Mouse (Mus musculus) heart, postnatal 0 days (tissue): ENCODE data around the gene P2rx7. TPM values are rescaled to one million over a fixed set of nuclear protein-coding genes. Genes with fewer than 3 reads are reported as not detected.
A peak's percentile ranks its signal among the peaks of the same experiment; 100 is the strongest.

Experiments
- ATAC-seq: fragments of 200-750 bp; cut with Nextera tagmentation; 2 replicates; pipeline ENCODE4 v1.8.0; 2017; ENCODE audit warnings: low read depth, moderate number of reproducible peaks, moderate library complexity; ENCODE audit not compliant: insufficient read depth
- DNase-seq: peaks from one replicate; pipeline ENCODE4 v3.0.0-alpha.2; 2016; ENCODE audit warnings: low spot score
- H3K27ac ChIP-seq: fragments of 300-500 bp; sonication (generic); 2 replicates; pipeline ENCODE4 v1.5.1; 2014; ENCODE audit warnings: low read depth, mild to moderate bottlenecking
- H3K27me3 ChIP-seq: fragments of 300-500 bp; sonication (generic); 2 replicates; pipeline ENCODE4 v1.6.1; 2014; ENCODE audit warnings: low read length, mixed read lengths; ENCODE audit not compliant: control insufficient read depth, insufficient read depth
- H3K36me3 ChIP-seq: fragments of 300-500 bp; sonication (generic); replicated peaks from 2 replicates; pipeline ENCODE4 v1.6.1; 2014; ENCODE audit warnings: low read length, mixed read lengths; ENCODE audit not compliant: control insufficient read depth, insufficient read depth
- H3K4me1 ChIP-seq: fragments of 300-500 bp; sonication (generic); 2 replicates; pipeline ENCODE4 v1.6.1; 2014; ENCODE audit warnings: antibody characterized with exemption; ENCODE audit not compliant: control insufficient read depth, insufficient read depth
- H3K4me2 ChIP-seq: fragments of 300-500 bp; sonication (generic); 2 replicates; pipeline ENCODE4 v1.6.1; 2014; ENCODE audit warnings: low read depth, mild to moderate bottlenecking, low read length, moderate library complexity
- H3K4me3 ChIP-seq: fragments of 300-500 bp; sonication (generic); 2 replicates; pipeline ENCODE4 v1.5.1; 2014; ENCODE audit warnings: low read depth, low read length
- H3K9ac ChIP-seq: fragments of 300-500 bp; sonication (generic); replicated peaks from 2 replicates; pipeline ENCODE4 v1.6.1; 2014; ENCODE audit warnings: low read depth, low read length, mixed read lengths
- H3K9me3 ChIP-seq: fragments of 300-500 bp; sonication (generic); replicated peaks from 2 replicates; pipeline ENCODE4 v1.6.1; 2016; ENCODE audit warnings: low read length; ENCODE audit not compliant: control insufficient read depth
- CTCF ChIP-seq: IDR thresholded peaks from 2 replicates; pipeline ENCODE4 v1.5.1; 2016; ENCODE audit warnings: antibody characterized with exemption, control low read depth, low read depth
- EP300 ChIP-seq: IDR thresholded peaks from 2 replicates; pipeline ENCODE4 v1.6.1; 2016; ENCODE audit warnings: antibody characterized with exemption, low read depth
- WGBS: fragments of 180-500 bp; shearing (Covaris S2); extraction: QIAGEN DNeasy Blood & Tissue Kit; methylation state at CpG from one replicate; pipeline ENCODE4 v1.1.7; 2014; 5-methylcytosine and 5-hydroxymethylcytosine counted together
- polyA plus RNA-seq: library from polyadenylated mRNA; unstranded; fragments of >200 nt; fragmentation: Nextera tagmentation; extraction: Ambion mirVana; gene quantifications from 2 replicates; pipeline ENCODE4 v1.2.1, GENCODE M21; 2015
- total RNA-seq: library from RNA; depleted of rRNA; stranded (reverse); fragments of >200 nt; gene quantifications from 2 replicates; pipeline ENCODE4 v1.2.3, GENCODE M21; 2014; ENCODE audit warnings: low replicate concordance

P2rx7 gene
- total and polyA plus RNA-seq, 2 experiments from 2014 or later, result 1.6 to 2.7 TPM

- TF ChIP-seq CTCF (no peak), EP300 (no peak)
- no peaks in the 10 kb centered on the region for H3K9me3 ChIP-seq
- H3K27me3 ChIP-seq, result no peaks in the 10 kb centered on the region
- ATAC-seq (peak; percentile 94), DNase-seq (peak; percentile 87)
- H3K4me3 ChIP-seq, result peak within 1 kb of the TSS; percentile 86
- peak within 1 kb of the TSS; percentile 95 for H3K27ac ChIP-seq
- H3K36me3 ChIP-seq, result peaks cover 9% of the 10 kb centered on the region; the same call in 1 of the 2 replicates
- peak within 1 kb of the TSS; percentile 85 for H3K9ac ChIP-seq
- WGBS, result 3% methylated on average over 62 of the region's 67 CpGs
- peaks cover 17% of the 10 kb centered on the region; the same call in 1 of the 2 replicates for H3K4me1 ChIP-seq
- H3K4me2 ChIP-seq, result peak within 1 kb of the TSS; percentile 93
Measured at GRCm38 (mm10) chr5:122613908-122614732, 29.6 kb upstream of the P2rx7 start, which contains the start of gene Ift81. TSS of gene Ift81 (minus strand) at chr5:122614518.

GRCm38 (mm10) chr5:122617718-122618117, 26.0 kb upstream of the P2rx7 start:
- no peak overlapping the region for H3K4me3 ChIP-seq
- H3K4me1 ChIP-seq, result peaks cover 43% of the 10 kb centered on the region
- H3K4me2 ChIP-seq, result no peak overlapping the region
- no peak overlapping the region for H3K9ac ChIP-seq
- H3K27ac ChIP-seq, result peak overlapping the region; percentile 59
- no peaks in the 10 kb centered on the region for H3K9me3 ChIP-seq
- ATAC-seq (no peak), DNase-seq (no peak)
- TF ChIP-seq EP300 (no peak), CTCF (no peak)
- no peaks in the 10 kb centered on the region for H3K36me3 ChIP-seq
- WGBS, result 44% methylated on average over 5 of the region's 5 CpGs
- H3K27me3 ChIP-seq, result no peaks in the 10 kb centered on the region

GRCm38 (mm10) chr5:122619686-122620296, 23.9 kb upstream of the P2rx7 start:
- H3K9ac ChIP-seq, result no peak overlapping the region
- no peak overlapping the region for H3K4me3 ChIP-seq
- H3K9me3 ChIP-seq, result no peaks in the 10 kb centered on the region
- peaks cover 48% of the 10 kb centered on the region for H3K4me1 ChIP-seq
- no peaks in the 10 kb centered on the region for H3K36me3 ChIP-seq
- no peaks in the 10 kb centered on the region for H3K27me3 ChIP-seq
- ATAC-seq (no peak), DNase-seq (peak; percentile 62)
- no peak overlapping the region for H3K4me2 ChIP-seq
- H3K27ac ChIP-seq, result peak overlapping the region; percentile 98
- 34% methylated on average over 9 of the region's 9 CpGs for WGBS
- TF ChIP-seq CTCF (no peak), EP300 (no peak)

- ATAC-seq (peak; percentile 93), DNase-seq (peak; percentile 98)
- H3K4me1 ChIP-seq, result peaks cover 48% of the 10 kb centered on the region
- no peaks in the 10 kb centered on the region for H3K27me3 ChIP-seq
- H3K9ac ChIP-seq, result no peak overlapping the region; the same call in 1 of the 2 replicates
- no peak overlapping the region for H3K4me2 ChIP-seq
- H3K36me3 ChIP-seq, result no peaks in the 10 kb centered on the region
- H3K9me3 ChIP-seq, result no peaks in the 10 kb centered on the region
- WGBS, result 9% methylated on average over 7 of the region's 7 CpGs
- H3K4me3 ChIP-seq, result no peak overlapping the region
- TF ChIP-seq CTCF (peak; percentile 5; the same call in 1 of the 2 replicates), EP300 (peak; percentile 99)
- H3K27ac ChIP-seq, result peak overlapping the region; percentile 98
Measured at GRCm38 (mm10) chr5:122621376-122621886, 22.3 kb upstream of the P2rx7 start.

GRCm38 (mm10) chr5:122622526-122622925, 21.2 kb upstream of the P2rx7 start:
- WGBS, result 81% methylated on average over 5 of the region's 5 CpGs
- no peaks in the 10 kb centered on the region for H3K9me3 ChIP-seq
- DNase-seq, result no peak

More at GRCm38 (mm10) chr5:122622526-122622925, 21.2 kb upstream of the P2rx7 start:
- peak overlapping the region; percentile 98 for H3K27ac ChIP-seq
- H3K4me3 ChIP-seq, result no peak overlapping the region
- ATAC-seq, result no peak
- no peaks in the 10 kb centered on the region for H3K36me3 ChIP-seq
- H3K4me2 ChIP-seq, result no peak overlapping the region
- H3K27me3 ChIP-seq, result no peaks in the 10 kb centered on the region
- no peak for TF ChIP-seq CTCF
- no peak for TF ChIP-seq EP300
- peaks cover 43% of the 10 kb centered on the region for H3K4me1 ChIP-seq
- no peak overlapping the region for H3K9ac ChIP-seq
